Mouse (Mus musculus) embryonic facial prominence, embryonic 14.5 days (tissue): ENCODE results near the gene Tgif2. TPM values are rescaled to one million over a fixed set of nuclear protein-coding genes. Genes with fewer than 3 reads are reported as not detected.
"Not testable (repeated sequence)": the region's sequence is repeated elsewhere in the genome, so short reads cannot be mapped to it uniquely, and the experiment has no call there.

Experiments
- ATAC-seq: fragments of 200-750 bp; cut with Nextera tagmentation; 2 replicates; pipeline ENCODE4 v1.8.0; 2017; ENCODE audit warnings: low read depth, moderate number of reproducible peaks, moderate TSS enrichment
- DNase-seq: peaks from one replicate; pipeline ENCODE4 v3.0.0-alpha.2; 2015; ENCODE audit warnings: low spot score
- H3K27ac ChIP-seq: fragments of 300-500 bp; sonication (generic); replicated peaks from 2 replicates; pipeline ENCODE4 v1.5.1; 2014; ENCODE audit warnings: low read depth, mild to moderate bottlenecking, low read length, moderate library complexity
- H3K27me3 ChIP-seq: fragments of 300-500 bp; sonication (generic); replicated peaks from 2 replicates; pipeline ENCODE4 v1.6.1; 2014; ENCODE audit warnings: low read length; ENCODE audit not compliant: control insufficient read depth, insufficient read depth
- H3K36me3 ChIP-seq: fragments of 300-500 bp; sonication (generic); 2 replicates; pipeline ENCODE4 v1.6.1; 2014; ENCODE audit warnings: low read length, mixed read lengths; ENCODE audit not compliant: control insufficient read depth, insufficient read depth
- H3K4me1 ChIP-seq: fragments of 300-500 bp; sonication (generic); 2 replicates; pipeline ENCODE4 v1.6.1; 2014; ENCODE audit warnings: antibody characterized with exemption, low read length; ENCODE audit not compliant: control insufficient read depth, insufficient read depth
- H3K4me2 ChIP-seq: fragments of 300-500 bp; sonication (generic); 2 replicates; pipeline ENCODE4 v1.6.1; 2014; ENCODE audit warnings: low read depth, mild to moderate bottlenecking, low read length, moderate library complexity, mixed read lengths
- H3K4me3 ChIP-seq: fragments of 300-500 bp; sonication (generic); 2 replicates; pipeline ENCODE4 v1.5.1; 2014; ENCODE audit warnings: low read depth, mild to moderate bottlenecking, low read length
- H3K9ac ChIP-seq: fragments of 300-500 bp; sonication (generic); 2 replicates; pipeline ENCODE4 v1.6.1; 2014; ENCODE audit warnings: low read depth, mild to moderate bottlenecking, low read length, moderate library complexity, mixed read lengths
- H3K9me3 ChIP-seq: fragments of 300-500 bp; sonication (generic); 2 replicates; pipeline ENCODE4 v1.6.1; 2016; ENCODE audit warnings: low read length; ENCODE audit not compliant: control insufficient read depth
- WGBS: fragments of 180-500 bp; shearing (Covaris S2); extraction: QIAGEN DNeasy Blood & Tissue Kit; methylation state at CpG from one replicate; pipeline ENCODE4 v1.1.7; 2014; 5-methylcytosine and 5-hydroxymethylcytosine counted together
- polyA plus RNA-seq: library from polyadenylated mRNA; unstranded; fragments of >200 nt; fragmentation: Nextera tagmentation; extraction: Ambion mirVana; gene quantifications from 2 replicates; pipeline ENCODE4 v1.2.1, GENCODE M21; 2014

The Tgif2 gene
- polyA plus RNA-seq, 1 experiment from 2014 or later: 44.3 TPM

DNA sequence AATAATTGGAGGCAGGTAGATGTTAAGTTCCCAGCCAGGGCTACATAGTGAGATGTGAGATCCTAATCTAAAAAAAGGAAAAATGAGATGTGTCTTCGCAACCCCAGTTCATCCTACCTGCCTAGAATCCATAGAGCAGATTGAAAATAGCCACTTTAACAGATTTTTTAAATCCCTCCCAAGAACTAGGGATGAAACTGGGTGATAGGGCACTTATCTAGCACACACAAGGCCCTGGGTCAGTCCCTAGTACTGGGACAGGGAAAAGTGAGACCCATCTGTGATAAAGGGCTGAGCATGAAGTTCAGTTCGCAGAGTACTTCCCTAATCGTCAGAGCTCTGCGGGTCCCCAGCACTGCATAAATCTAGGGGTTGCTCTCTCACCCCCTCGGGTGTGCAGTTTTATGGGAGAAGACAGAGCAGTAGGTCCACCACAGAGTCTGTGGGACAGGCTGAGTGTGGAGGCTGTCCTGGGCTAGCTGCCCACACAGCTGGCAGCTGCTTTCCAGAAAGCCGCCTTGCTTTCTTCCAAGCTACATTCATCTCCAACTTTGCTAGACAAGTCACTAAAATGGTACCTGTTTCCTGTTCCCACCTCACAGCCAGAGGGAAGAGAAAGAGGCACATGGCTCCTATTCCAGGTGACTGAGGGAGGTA, 8.8 kb downstream of the Tgif2 start:
- no peak overlapping the region for H3K27ac ChIP-seq
- H3K9me3 ChIP-seq: no peaks in the 10 kb centered on the region
- peaks cover 86% of the 10 kb centered on the region for H3K36me3 ChIP-seq
- no peak overlapping the region for H3K9ac ChIP-seq
- no peaks in the 10 kb centered on the region for H3K27me3 ChIP-seq
- ATAC-seq (no peak), DNase-seq (no peak)
- WGBS: 76% methylated on average over 6 of the region's 6 CpGs
- no peak overlapping the region for H3K4me2 ChIP-seq
- H3K4me3 ChIP-seq: no peak overlapping the region
- H3K4me1 ChIP-seq: peaks cover 8% of the 10 kb centered on the region

DNA sequence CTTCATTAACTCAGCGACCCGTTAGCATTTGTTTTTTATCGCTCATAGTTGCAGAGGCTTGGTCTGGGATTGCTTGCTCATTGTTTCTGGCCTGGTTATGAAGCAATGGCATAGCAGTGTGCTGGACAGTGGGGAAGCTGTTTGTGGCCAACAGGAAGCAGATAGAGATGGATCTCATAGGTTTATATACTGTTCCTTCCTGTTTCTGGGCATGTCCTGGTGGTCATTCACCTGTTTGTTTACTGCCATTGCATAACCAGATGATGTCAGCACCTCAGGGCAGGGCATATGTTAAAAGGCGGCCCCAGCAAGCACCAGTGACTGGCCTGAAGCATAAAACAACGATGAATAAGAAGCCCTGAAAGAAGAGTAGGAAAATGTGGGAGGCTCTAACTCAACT, 10.7 kb downstream of the Tgif2 start:
- Histone ChIP-seq H3K9ac (no peak overlapping the region), H3K27me3 (no peaks in the 10 kb centered on the region), H3K36me3 (peaks cover 81% of the 10 kb centered on the region), H3K9me3 (no peaks in the 10 kb centered on the region), H3K4me1 (no peaks in the 10 kb centered on the region), H3K4me3 (no peak overlapping the region), H3K4me2 (no peak overlapping the region), H3K27ac (no peak overlapping the region)
- no peak for ATAC-seq
- 91% methylated on average over 5 of the region's 5 CpGs for WGBS
- DNase-seq: no peak

DNA sequence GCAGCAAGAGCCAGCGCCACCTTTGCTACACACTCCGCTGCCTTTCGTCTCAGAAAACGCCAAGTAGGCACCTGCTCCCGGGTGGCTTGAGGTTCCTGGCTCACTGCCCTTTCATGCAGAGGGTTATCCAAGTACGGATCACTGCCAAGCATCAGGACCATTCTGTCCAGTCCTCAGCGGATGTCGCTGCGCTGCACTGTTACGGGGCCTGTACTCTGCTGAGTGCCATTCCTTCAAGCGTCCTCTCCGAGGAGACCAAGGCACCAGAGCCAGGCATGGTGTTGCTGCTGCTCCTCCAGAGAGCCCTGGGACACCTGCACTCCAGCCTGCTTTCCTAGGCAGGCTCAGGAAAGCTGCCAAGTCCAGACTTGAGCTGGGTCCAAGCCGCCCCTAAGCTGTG, 13.8 kb downstream of the Tgif2 start:
- H3K4me2 ChIP-seq, H3K4me3 ChIP-seq, H3K4me1 ChIP-seq, H3K27me3 ChIP-seq, DNase-seq, H3K9me3 ChIP-seq, H3K27ac ChIP-seq, H3K9ac ChIP-seq: not testable (repeated sequence)
- ATAC-seq: peak; percentile 44
- WGBS: 79% methylated on average over 7 of the region's 13 CpGs
- H3K36me3 ChIP-seq: peaks cover 80% of the 10 kb centered on the region

DNA sequence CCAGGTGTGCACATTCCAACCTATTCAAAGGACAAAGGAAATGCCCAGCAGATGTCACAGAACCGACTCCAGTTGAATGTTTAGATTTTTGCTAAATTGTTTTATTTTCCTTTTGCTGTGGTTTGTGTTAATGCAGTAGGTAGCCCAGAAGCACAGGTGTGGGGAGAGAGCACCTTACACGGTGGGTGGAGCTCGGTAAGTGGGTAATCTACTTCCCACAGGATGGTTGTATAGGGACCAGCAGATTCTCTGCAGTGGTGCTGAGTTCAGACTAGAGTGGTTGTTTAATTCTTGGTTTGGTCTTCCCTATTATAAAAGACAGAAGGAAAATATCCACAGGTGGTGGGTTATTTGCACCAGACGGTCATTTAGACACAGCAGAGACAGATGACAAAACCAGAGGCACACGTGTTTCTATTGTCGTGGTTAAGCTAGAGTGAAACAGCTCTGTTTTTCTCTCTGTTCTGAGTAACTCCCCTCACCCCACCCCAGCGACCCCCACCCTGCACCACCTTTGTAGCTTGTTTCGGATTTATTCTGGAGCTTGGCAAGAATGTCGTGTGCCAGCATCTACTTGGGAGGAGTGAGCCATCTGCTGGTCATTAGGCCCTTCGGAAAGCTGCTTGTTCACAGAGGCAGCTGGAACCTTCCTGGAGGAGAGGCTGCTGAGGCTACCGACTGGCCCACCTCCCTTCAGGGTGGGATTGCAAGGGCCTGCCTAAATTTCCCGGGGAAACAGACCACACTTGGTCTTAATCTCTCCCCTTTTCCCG, 14.4 kb downstream of the Tgif2 start:
- H3K9me3 ChIP-seq, H3K4me3 ChIP-seq, H3K9ac ChIP-seq, H3K4me1 ChIP-seq, H3K4me2 ChIP-seq, H3K27me3 ChIP-seq: not testable (repeated sequence)
- DNase-seq (peak; percentile 85), ATAC-seq (peak; percentile 66)
- peak overlapping the region; percentile 2; the same call in 1 of the 2 replicates for H3K27ac ChIP-seq
- WGBS: 26% methylated on average over 13 of the region's 13 CpGs
- H3K36me3 ChIP-seq: peaks cover 74% of the 10 kb centered on the region

DNA sequence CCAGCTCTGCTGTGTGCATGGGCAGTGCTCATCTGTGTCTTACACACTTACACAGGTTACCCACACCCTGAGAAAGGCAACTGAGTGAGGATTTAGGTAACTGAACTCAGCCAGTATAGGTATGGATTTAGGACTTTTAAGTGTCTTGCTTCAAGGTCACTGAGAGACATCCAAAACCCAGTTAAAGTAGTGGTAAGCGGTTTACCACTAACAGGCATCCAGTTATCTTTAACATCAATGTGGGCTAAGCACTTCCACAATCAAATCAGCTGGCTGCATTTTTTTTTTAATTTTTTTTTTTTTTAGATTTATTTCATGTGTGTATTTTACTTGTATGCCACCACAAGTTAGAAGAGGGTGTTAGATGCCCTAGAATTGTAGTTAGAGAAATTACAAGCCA, 16.5 kb downstream of the Tgif2 start:
- H3K4me2 ChIP-seq: no peak overlapping the region
- no peak overlapping the region for H3K9ac ChIP-seq
- no peak overlapping the region for H3K27ac ChIP-seq
- no peak overlapping the region for H3K4me3 ChIP-seq
- no peak for DNase-seq
- H3K4me1 ChIP-seq: peaks cover 7% of the 10 kb centered on the region; the same call in 1 of the 2 replicates
- no peaks in the 10 kb centered on the region for H3K9me3 ChIP-seq
- ATAC-seq: no peak
- H3K27me3 ChIP-seq: no peaks in the 10 kb centered on the region
- peaks cover 56% of the 10 kb centered on the region for H3K36me3 ChIP-seq
- 91% methylated on average over 1 of the region's 1 CpGs for WGBS

DNA sequence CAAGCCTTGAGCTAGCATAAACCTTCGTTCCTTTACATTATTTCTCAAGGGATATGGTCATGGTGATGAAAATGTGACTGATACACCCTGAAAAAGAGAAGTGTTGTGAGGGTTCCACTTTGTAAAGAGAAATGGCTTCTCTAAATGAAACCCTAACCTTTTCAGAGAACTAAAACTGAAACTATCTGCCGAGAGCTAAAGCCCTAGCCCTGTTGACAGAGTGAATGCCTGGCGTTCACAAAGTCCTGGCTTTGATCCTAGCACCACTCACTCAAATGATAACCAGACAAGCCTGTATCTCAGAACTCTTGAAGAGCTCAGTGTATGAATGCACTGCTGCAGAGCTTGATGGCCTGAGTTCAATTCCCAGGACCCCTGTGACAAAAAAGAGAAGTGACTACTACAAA, 17.6 kb downstream of the Tgif2 start:
- Histone ChIP-seq H3K4me1 (peaks cover 12% of the 10 kb centered on the region), H3K36me3 (peaks cover 46% of the 10 kb centered on the region), H3K27me3 (no peaks in the 10 kb centered on the region), H3K4me3 (no peak overlapping the region), H3K9ac (no peak overlapping the region), H3K4me2 (no peak overlapping the region), H3K9me3 (no peaks in the 10 kb centered on the region), H3K27ac (no peak overlapping the region; the same call in 1 of the 2 replicates)
- no peak for ATAC-seq
- WGBS: 61% methylated on average over 3 of the region's 3 CpGs
- DNase-seq: no peak

DNA sequence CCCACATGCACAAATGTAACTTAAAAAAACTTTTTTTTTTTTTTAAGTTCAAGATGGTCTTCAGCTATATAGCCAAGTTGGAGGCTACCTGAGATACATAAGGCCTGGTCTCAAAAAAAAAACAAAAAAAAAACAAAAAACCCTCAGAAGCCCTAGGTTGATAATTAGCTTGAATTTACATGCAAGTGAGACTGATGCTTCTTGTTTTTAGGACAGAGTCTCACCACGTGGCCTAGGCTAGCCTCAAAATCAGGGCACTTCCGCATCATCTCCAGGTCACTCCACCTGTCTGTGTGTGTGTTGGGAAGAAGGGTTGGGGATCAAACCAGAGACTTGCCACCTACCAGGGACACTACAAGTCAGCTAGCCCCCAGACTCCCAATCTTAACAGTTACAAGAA, 18.0 kb downstream of the Tgif2 start, which contains the start of gene 4930518I15Rik:
Gene 4930518I15Rik, minus strand, starts transcription at position 112 of the 400 bp plus-strand sequence.
- no peak for ATAC-seq
- Histone ChIP-seq H3K9ac (no peak within 1 kb of the TSS), H3K36me3 (peaks cover 41% of the 10 kb centered on the region)

DNA sequence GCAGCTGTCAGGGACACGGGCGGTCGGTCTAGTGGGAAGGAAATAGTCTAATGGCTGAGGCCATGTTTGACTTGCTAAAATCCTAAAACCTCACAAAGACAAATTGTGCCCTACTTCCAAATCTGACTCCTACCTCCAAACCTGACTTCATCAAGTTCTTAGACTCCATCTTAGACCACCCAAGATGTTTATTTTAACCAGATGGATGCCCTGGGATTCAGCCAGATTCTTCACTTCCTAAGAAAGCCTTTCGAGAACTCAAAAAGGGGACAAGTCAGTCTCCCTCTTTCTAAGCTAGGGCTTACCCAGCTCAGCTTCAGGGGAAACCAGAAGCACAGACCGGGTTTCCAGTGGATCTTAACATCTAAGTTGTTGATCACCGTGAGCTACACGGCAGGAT, 18.9 kb downstream of the Tgif2 start:
- WGBS: 57% methylated on average over 7 of the region's 7 CpGs
- DNase-seq: peak; percentile 33
- Histone ChIP-seq H3K4me3 (no peak overlapping the region), H3K4me2 (no peak overlapping the region), H3K9me3 (no peaks in the 10 kb centered on the region), H3K27ac (peak overlapping the region; percentile 39), H3K36me3 (peaks cover 40% of the 10 kb centered on the region), H3K4me1 (peaks cover 12% of the 10 kb centered on the region), H3K9ac (no peak overlapping the region), H3K27me3 (no peaks in the 10 kb centered on the region)
- ATAC-seq: no peak

More for the DNA sequence above, 18.0 kb downstream of the Tgif2 start, which contains the start of gene 4930518I15Rik:
- H3K27me3 ChIP-seq: no peaks in the 10 kb centered on the region
- H3K4me1 ChIP-seq: peaks cover 12% of the 10 kb centered on the region
- no peak within 1 kb of the TSS for H3K4me3 ChIP-seq
- peak within 1 kb of the TSS; percentile 39 for H3K27ac ChIP-seq
- no peak for DNase-seq
- no peaks in the 10 kb centered on the region for H3K9me3 ChIP-seq
- WGBS: 82% methylated on average over 2 of the region's 2 CpGs
- H3K4me2 ChIP-seq: no peak within 1 kb of the TSS
